Mouse (Mus musculus) stomach, postnatal 0 days (tissue): ENCODE data around the gene Vamp8. TPM values are rescaled to one million over a fixed set of nuclear protein-coding genes. Genes with fewer than 3 reads are reported as not detected.
A peak's percentile ranks its signal among the peaks of the same experiment; 100 is the strongest.

Experiments used
- ATAC-seq: fragments of 200-750 bp; cut with Nextera tagmentation; 2 replicates; pipeline ENCODE4 v1.8.0; 2017; ENCODE audit not compliant: low FRiP score, low TSS enrichment
- DNase-seq: peaks from one replicate; pipeline ENCODE4 v3.0.0-alpha.2; 2016; ENCODE audit warnings: low spot score
- H3K27ac ChIP-seq: fragments of 300-500 bp; sonication (generic); replicated peaks from 2 replicates; pipeline ENCODE4 v1.5.1; 2014; ENCODE audit warnings: mild to moderate bottlenecking, control low read depth
- H3K27me3 ChIP-seq: fragments of 300-500 bp; sonication (generic); 2 replicates; pipeline ENCODE4 v1.6.1; 2014; ENCODE audit warnings: low read length; ENCODE audit not compliant: control insufficient read depth, insufficient read depth
- H3K36me3 ChIP-seq: fragments of 300-500 bp; sonication (generic); 2 replicates; pipeline ENCODE4 v1.6.1; 2014; ENCODE audit warnings: low read length, mixed read lengths; ENCODE audit not compliant: control insufficient read depth, insufficient read depth
- H3K4me1 ChIP-seq: fragments of 300-500 bp; sonication (generic); replicated peaks from 2 replicates; pipeline ENCODE4 v1.6.1; 2014; ENCODE audit warnings: antibody characterized with exemption; ENCODE audit not compliant: control insufficient read depth, insufficient read depth
- H3K4me2 ChIP-seq: fragments of 300-500 bp; sonication (generic); replicated peaks from 2 replicates; pipeline ENCODE4 v1.6.1; 2014; ENCODE audit warnings: low read depth, mild to moderate bottlenecking, control low read depth, moderate library complexity
- H3K4me3 ChIP-seq: fragments of 300-500 bp; sonication (generic); 2 replicates; pipeline ENCODE4 v1.5.1; 2014; ENCODE audit warnings: low read depth, low read length, control low read depth
- H3K9ac ChIP-seq: fragments of 300-500 bp; sonication (generic); 2 replicates; pipeline ENCODE4 v1.6.1; 2014; ENCODE audit warnings: mild to moderate bottlenecking, low read length, control low read depth, mixed read lengths
- H3K9me3 ChIP-seq: fragments of 300-500 bp; sonication (generic); 2 replicates; pipeline ENCODE4 v1.6.1; 2016; ENCODE audit warnings: low read length; ENCODE audit not compliant: control insufficient read depth
- CTCF ChIP-seq: IDR thresholded peaks from 2 replicates; pipeline ENCODE4 v1.5.1; 2016; ENCODE audit warnings: antibody characterized with exemption, low read depth, mild to moderate bottlenecking, moderate library complexity
- EP300 ChIP-seq: optimal IDR thresholded peaks from 2 replicates; pipeline ENCODE3; 2016; ENCODE audit warnings: antibody characterized with exemption
- WGBS: fragments of 180-500 bp; shearing (Covaris S2); extraction: QIAGEN DNeasy Blood & Tissue Kit; methylation state at CpG from one replicate; pipeline ENCODE4 v1.1.7; 2014; 5-methylcytosine and 5-hydroxymethylcytosine counted together
- polyA plus RNA-seq: library from polyadenylated mRNA; unstranded; fragments of >200 nt; fragmentation: Nextera tagmentation; extraction: Ambion mirVana; gene quantifications from 2 replicates; pipeline ENCODE4 v1.2.1, GENCODE M21; 2015

Vamp8 gene
- polyA plus RNA-seq, 1 experiment from 2014 or later, result 368 TPM

DNA sequence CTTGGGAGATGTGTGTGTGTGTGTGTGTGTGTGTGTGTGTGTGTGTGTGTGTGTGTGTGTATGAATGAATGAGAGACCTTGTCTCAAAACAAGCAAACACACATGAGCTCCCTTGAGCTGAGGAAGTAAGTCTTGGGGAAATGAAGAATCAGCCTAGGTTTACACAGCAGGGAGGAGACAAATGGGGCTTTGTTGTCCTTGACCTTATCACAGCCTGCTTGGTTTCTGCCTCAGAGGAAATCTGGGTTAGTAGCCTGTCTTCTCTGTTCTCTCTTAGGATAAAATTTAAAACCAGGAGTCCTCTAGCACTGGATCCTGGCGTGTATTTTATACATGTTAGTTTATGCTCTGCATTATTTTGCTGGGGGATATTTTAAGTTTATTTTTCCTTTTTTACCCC is 29.3 kb upstream of the Vamp8 start:
- Histone ChIP-seq H3K9me3 (no peaks in the 10 kb centered on the region), H3K27ac (0 out of 2 replicates have a peak overlapping the region, but pooled peaks have one; percentile 20), H3K4me2 (no peak overlapping the region), H3K9ac (no peak overlapping the region), H3K4me1 (no peaks in the 10 kb centered on the region), H3K4me3 (no peak overlapping the region), H3K27me3 (no peaks in the 10 kb centered on the region), H3K36me3 (peaks cover 27% of the 10 kb centered on the region)
- DNase-seq (no peak), ATAC-seq (0 out of 2 replicates have a peak, but pooled peaks have one; percentile 28)
- TF ChIP-seq CTCF (no peak), EP300 (no peak)
- 79% methylated on average over 1 of the region's 1 CpGs for WGBS

- Histone ChIP-seq H3K9ac (no peak overlapping the region), H3K27ac (no peak overlapping the region), H3K4me3 (no peak overlapping the region), H3K36me3 (peaks cover 15% of the 10 kb centered on the region; the same call in 1 of the 2 replicates), H3K9me3 (no peaks in the 10 kb centered on the region), H3K27me3 (no peaks in the 10 kb centered on the region), H3K4me1 (no peaks in the 10 kb centered on the region), H3K4me2 (no peak overlapping the region)
- ATAC-seq (no peak), DNase-seq (no peak)
- TF ChIP-seq CTCF, result no peak
- TF ChIP-seq EP300, result no peak
- 92% methylated on average over 4 of the region's 4 CpGs for WGBS
Measured at GRCm38 (mm10) chr6:72418279-72418678, 27.8 kb upstream of the Vamp8 start.

DNA sequence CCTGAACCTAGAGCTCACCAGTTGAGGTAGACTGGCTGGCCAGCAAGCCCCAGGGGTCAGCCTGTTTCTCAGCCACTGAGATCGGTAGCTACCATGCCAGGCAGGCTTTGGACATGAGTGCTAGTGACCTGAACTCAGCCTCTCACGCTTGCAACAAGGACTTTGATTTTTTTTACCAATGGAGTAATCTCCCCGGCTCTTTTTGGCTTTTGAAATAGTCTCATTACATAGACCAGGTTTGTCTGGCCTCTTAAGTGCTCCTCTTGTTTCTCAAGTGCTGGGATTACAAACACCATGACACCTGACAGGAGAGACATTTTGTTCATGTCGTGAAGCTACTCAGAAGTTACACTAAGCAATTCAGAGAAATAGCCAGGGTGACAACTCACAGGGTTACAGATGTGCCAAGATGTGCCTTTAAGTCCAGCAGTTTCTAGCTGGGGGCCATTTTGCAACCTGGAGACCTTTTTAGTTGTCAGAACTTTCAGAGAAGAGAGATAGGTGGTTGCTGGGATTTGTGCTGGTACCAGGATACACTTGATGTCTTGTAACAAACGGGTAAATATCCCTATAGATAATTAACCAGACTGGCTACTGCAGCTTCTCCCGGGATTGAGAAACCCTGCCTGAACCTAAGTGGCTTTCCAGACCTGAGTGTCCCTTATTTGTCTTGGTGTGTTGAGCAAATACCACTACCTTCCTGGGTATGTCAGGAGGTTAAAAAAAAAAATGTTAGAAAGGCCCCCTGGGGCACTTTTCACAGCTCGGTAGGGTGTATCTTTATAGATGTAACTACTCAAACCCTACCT is 25.7 kb upstream of the Vamp8 start:
- Histone ChIP-seq H3K27ac (no peak overlapping the region), H3K4me2 (0 out of 2 replicates have a peak overlapping the region, but pooled peaks have one; percentile 18), H3K9ac (peak overlapping the region; percentile 24; the same call in 1 of the 2 replicates), H3K4me1 (no peaks in the 10 kb centered on the region), H3K36me3 (peaks cover 12% of the 10 kb centered on the region; the same call in 1 of the 2 replicates), H3K27me3 (no peaks in the 10 kb centered on the region), H3K4me3 (no peak overlapping the region), H3K9me3 (no peaks in the 10 kb centered on the region)
- DNase-seq, result no peak
- 63% methylated on average over 7 of the region's 7 CpGs for WGBS
- TF ChIP-seq CTCF, result no peak
- no peak for TF ChIP-seq EP300
- ATAC-seq, result no peak

DNA sequence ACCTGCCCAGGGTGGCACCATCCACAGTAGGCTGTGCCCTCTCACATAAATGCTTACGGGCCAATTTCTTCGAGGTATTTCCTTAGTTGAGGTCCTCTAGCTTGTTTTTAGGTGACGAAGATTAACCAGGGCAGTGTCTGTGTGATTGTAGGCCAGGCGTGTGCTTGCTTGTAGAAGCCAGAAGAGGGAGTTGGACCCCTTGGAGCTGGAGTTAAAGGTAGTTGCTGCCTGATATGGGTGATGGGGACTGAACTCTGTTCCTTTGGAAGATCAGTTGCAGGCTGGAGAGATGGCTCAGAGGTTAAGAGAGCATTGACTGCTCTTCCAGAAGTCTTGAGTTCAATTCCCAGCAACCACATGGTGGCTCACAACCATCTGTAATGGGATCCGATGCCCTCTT is 24.7 kb upstream of the Vamp8 start:
- no peaks in the 10 kb centered on the region for H3K27me3 ChIP-seq
- peak overlapping the region; percentile 81 for H3K9ac ChIP-seq
- ATAC-seq (no peak), DNase-seq (no peak)
- no peaks in the 10 kb centered on the region for H3K9me3 ChIP-seq
- no peaks in the 10 kb centered on the region for H3K4me1 ChIP-seq
- H3K4me2 ChIP-seq, result peak overlapping the region; percentile 66
- H3K36me3 ChIP-seq, result peaks cover 12% of the 10 kb centered on the region; the same call in 1 of the 2 replicates
- no peak overlapping the region for H3K27ac ChIP-seq
- no peak for TF ChIP-seq EP300
- TF ChIP-seq CTCF, result peak; percentile 39
- 80% methylated on average over 5 of the region's 5 CpGs for WGBS
- peak overlapping the region; percentile 72 for H3K4me3 ChIP-seq

DNA sequence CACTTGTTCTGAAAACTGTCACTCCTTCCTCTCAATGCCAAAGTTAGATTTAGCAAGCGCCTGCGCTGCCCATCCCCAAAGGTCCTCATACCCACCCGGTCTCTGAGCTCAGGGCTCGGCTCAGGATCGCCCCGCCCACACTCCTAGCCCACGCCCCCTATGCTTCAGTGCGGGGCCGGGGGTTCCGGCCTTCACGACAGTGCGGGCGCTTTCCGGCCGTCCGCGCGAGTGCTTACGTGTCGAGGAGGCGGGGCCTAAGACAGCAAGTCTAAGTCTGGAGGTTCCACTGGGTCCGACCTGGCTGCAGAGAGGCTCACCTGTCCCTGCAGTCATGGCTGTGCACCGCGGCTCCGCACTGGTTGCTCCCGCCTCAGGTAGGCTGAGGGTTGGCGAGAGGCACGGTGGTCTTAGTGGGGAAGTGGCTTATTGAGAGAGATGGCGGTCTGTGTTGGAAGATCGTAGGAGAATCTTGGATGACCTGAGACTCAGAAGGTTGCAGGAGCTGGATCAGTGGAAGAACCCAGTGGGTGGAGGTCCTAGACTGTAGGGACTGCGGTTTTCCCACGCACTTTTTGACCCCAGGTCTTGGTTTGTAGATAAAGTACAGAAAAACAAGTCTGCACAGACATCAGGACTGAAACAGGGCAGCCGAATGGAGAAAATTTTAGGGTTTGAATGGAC is 23.7 kb upstream of the Vamp8 start, which contains the start of gene Ggcx:
Ggcx (plus strand) TSS at position 233 of the 681 bp plus-strand sequence.
- H3K9me3 ChIP-seq, result no peaks in the 10 kb centered on the region
- H3K36me3 ChIP-seq, result peaks cover 10% of the 10 kb centered on the region; the same call in 1 of the 2 replicates
- peak within 1 kb of the TSS; percentile 66 for H3K4me2 ChIP-seq
- peak within 1 kb of the TSS; percentile 70 for H3K27ac ChIP-seq
- DNase-seq (peak; percentile 97), ATAC-seq (peak; percentile 96)
- peak within 1 kb of the TSS; percentile 72 for H3K4me3 ChIP-seq
- under 1% methylated on average over 33 of the region's 33 CpGs for WGBS
- no peaks in the 10 kb centered on the region for H3K27me3 ChIP-seq
- peak within 1 kb of the TSS; percentile 81 for H3K9ac ChIP-seq
- no peak for TF ChIP-seq EP300
- peak; percentile 38; the same call in 1 of the 2 replicates for TF ChIP-seq CTCF
- H3K4me1 ChIP-seq, result no peaks in the 10 kb centered on the region
